Mouse (Mus musculus) hindbrain, embryonic 10.5 days (tissue): ENCODE measurements at regions not wholly inside any gene's neighbourhood (a gene's known extent, or its start where the extent isn't known, plus 50 kb on each side); places are given as distances from the start of the nearest gene placed in this dataset.

Experiments used
- DNase-seq: peaks from one replicate; pipeline ENCODE4 v3.0.0-alpha.2; 2017; ENCODE audit warnings: low spot score
- H3K27ac ChIP-seq: fragments of 300-500 bp; sonication (generic); 2 replicates; pipeline ENCODE4 v1.5.1; 2016; ENCODE audit warnings: mild to moderate bottlenecking, moderate library complexity
- H3K27me3 ChIP-seq: fragments of 300-500 bp; sonication (generic); 2 replicates; pipeline ENCODE4 v1.6.1; 2016; ENCODE audit warnings: mild to moderate bottlenecking; ENCODE audit not compliant: poor library complexity, insufficient read depth, severe bottlenecking
- H3K36me3 ChIP-seq: fragments of 300-500 bp; sonication (generic); 2 replicates; pipeline ENCODE4 v1.6.1; 2016; ENCODE audit warnings: mild to moderate bottlenecking, moderate library complexity
- H3K4me1 ChIP-seq: fragments of 300-500 bp; sonication (generic); replicated peaks from 2 replicates; pipeline ENCODE4 v1.6.1; 2016; ENCODE audit warnings: mild to moderate bottlenecking
- H3K4me3 ChIP-seq: fragments of 300-500 bp; sonication (generic); 2 replicates; pipeline ENCODE4 v1.5.1; 2016; ENCODE audit warnings: mild to moderate bottlenecking, moderate library complexity
- H3K9me3 ChIP-seq: fragments of 300-500 bp; sonication (generic); 2 replicates; pipeline ENCODE4 v1.6.1; 2016; ENCODE audit warnings: mild to moderate bottlenecking, moderate library complexity
- WGBS: fragments of 180-500 bp; shearing (Covaris S2); methylation state at CpG from one replicate; pipeline ENCODE4 v1.1.7; 2016; 5-methylcytosine and 5-hydroxymethylcytosine counted together

DNA sequence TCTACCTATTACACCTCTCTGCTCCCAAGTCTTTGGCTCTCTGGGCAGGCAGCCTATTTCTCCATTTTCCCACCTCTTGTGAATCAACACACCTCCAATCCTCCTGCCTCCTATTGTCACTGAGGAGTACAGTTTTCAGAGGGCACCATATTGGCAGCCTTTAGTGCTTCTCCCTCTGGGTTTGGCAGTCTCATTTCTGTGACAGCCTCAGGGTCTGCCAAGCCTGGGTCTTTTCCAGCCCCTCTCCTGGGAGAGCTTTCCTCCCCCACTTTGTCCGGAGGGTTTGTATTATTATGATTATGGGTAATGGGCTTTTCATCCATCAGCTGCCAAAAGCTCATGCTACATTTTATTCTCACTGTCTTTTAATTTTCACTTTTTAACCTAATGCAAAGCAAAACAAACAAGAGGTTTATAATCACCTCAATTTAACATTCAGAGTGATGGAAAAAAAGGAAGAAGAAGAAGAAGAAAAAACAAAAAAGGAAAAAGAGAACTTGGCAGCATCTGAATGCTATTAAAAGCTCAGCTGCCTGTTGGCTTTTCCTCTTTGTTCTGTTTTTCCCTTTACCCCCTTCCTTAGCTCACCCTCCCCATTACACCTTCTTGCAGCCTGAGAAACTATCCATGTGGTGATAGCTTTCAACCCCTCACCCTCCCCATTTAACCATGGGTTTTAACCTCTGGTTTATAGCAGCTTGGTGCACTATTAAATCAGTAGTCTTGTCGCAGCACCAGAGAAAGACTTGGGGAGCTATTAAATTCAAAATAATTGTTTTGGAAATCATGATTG, 790.5 kb upstream of the Cdh8 start:
- H3K4me1 ChIP-seq = no peaks in the 10 kb centered on the region
- H3K27ac ChIP-seq = no peak overlapping the region
- H3K36me3 ChIP-seq = no peaks in the 10 kb centered on the region
- 59% methylated on average over 2 of the region's 2 CpGs for whole genome bisulfite sequencing
- DNase-seq = peak; percentile 2
- H3K27me3 ChIP-seq = no peaks in the 10 kb centered on the region
- H3K9me3 ChIP-seq = no peaks in the 10 kb centered on the region
- no peak overlapping the region for H3K4me3 ChIP-seq

DNA sequence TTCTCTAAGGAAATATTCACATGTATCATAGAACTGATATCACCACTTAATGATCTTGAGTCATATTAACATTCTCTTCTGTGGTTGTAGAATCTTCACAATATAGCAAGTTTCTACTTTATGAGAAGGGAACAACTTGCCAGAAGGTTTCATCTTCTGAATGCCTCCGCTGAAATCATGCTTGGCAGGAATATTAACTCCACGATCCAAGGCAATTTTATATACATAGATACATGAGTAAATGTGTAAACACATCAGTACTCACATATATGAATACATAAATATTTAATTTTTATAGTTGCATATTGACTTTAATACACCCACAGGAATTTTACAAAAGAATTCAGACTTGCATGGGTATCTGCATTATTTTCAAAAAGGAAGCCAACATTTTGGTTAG, 777.0 kb upstream of the Cdh8 start:
- H3K4me1 ChIP-seq = no peaks in the 10 kb centered on the region
- no peak overlapping the region for H3K4me3 ChIP-seq
- H3K9me3 ChIP-seq = no peaks in the 10 kb centered on the region
- H3K27ac ChIP-seq = no peak overlapping the region
- WGBS = 91% methylated on average over 2 of the region's 2 CpGs
- DNase-seq = no peak
- H3K36me3 ChIP-seq = no peaks in the 10 kb centered on the region
- H3K27me3 ChIP-seq = no peaks in the 10 kb centered on the region

DNA sequence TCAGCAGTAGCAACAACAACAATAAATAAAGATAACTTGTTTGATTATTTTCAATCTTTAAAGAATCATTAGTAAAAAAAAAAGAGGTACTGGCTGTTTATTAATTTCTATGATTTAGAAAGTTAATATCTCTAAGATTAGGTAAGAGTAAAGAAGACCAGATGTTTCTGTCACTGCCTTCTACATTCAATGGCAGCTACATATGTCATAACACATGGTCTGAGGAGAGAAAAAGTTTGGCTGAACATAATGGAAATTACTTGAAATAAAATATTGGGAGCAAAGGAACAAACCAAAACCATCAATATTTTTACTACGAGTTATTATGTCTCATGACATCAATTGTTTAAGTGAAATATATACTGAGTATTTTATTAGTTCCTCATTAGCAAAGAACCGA, 774.4 kb upstream of the Cdh8 start:
- Histone ChIP-seq H3K4me3 (no peak overlapping the region), H3K36me3 (no peaks in the 10 kb centered on the region), H3K4me1 (no peaks in the 10 kb centered on the region), H3K27ac (no peak overlapping the region), H3K9me3 (no peaks in the 10 kb centered on the region), H3K27me3 (no peaks in the 10 kb centered on the region)
- WGBS = 93% methylated on average over 2 of the region's 2 CpGs
- DNase-seq = no peak

DNA sequence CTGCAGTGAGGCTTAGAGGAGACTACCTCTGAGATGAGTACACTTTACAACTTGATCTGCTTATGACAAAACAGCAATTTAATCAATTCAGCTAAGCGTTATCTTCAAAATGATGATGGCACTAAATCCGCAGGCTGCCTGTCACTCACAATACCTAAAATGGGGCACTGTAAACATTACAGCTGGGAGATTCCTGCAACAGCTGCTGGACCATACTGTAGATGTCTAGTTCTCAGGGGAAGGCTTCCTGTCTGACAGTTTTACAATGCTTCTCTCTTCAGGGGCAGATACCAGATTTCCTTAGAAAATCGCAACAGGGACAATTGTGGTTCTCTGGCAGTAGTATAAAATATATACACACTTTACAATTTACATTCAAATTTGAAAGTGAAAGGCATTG, 771.7 kb upstream of the Cdh8 start:
- Histone ChIP-seq H3K4me1 (no peaks in the 10 kb centered on the region), H3K27me3 (no peaks in the 10 kb centered on the region), H3K27ac (no peak overlapping the region), H3K4me3 (no peak overlapping the region), H3K9me3 (no peaks in the 10 kb centered on the region), H3K36me3 (no peaks in the 10 kb centered on the region)
- no peak for DNase-seq
- 85% methylated on average over 3 of the region's 3 CpGs for WGBS

DNA sequence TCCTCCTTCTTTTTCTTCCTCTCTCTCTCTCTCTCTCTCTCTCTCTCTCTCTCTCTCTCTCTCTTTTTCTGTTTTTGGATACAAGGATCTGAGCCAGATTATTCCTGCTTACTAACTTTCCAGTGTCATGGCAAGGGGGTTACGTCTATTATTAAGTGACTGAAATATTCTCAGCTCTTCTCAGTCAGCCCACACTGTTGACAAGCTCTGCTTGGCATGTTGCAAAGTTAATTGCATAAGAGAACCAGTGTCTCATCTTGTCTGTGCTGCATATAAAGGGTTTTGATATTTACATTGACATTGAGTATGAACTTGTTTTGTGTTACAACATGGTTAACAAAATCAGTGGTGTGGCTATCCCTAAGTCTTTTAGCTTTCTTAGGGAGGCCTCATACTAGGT, 760.2 kb upstream of the Cdh8 start:
- 93% methylated on average over 1 of the region's 1 CpGs for WGBS
- H3K36me3 ChIP-seq = no peaks in the 10 kb centered on the region
- H3K27ac ChIP-seq = no peak overlapping the region
- no peaks in the 10 kb centered on the region for H3K9me3 ChIP-seq
- H3K4me1 ChIP-seq = no peaks in the 10 kb centered on the region
- H3K4me3 ChIP-seq = no peak overlapping the region
- no peak for DNase-seq
- no peaks in the 10 kb centered on the region for H3K27me3 ChIP-seq

DNA sequence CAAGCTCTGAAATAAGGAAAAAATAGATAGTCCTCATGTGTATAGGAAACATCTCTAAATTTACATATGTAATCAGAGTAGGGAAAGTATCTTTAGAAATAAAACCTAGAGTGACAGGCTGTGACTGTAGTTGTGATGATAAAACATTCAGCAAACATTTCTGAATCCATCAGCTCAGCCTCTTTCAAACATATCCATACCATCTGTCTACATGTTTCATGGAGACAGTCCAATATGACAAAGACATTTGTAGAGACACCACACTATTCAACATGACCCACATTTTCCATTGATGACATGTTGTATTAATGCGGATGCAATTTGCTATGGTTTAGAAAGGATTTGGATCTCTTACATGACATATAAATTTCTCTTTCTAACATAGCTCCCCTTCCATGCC, 729.1 kb upstream of the Cdh8 start:
- H3K4me1 ChIP-seq = no peaks in the 10 kb centered on the region
- H3K27ac ChIP-seq = no peak overlapping the region
- no peak for DNase-seq
- WGBS = 97% methylated on average over 1 of the region's 1 CpGs
- H3K36me3 ChIP-seq = no peaks in the 10 kb centered on the region
- H3K4me3 ChIP-seq = no peak overlapping the region
- H3K9me3 ChIP-seq = no peaks in the 10 kb centered on the region
- H3K27me3 ChIP-seq = no peaks in the 10 kb centered on the region

DNA sequence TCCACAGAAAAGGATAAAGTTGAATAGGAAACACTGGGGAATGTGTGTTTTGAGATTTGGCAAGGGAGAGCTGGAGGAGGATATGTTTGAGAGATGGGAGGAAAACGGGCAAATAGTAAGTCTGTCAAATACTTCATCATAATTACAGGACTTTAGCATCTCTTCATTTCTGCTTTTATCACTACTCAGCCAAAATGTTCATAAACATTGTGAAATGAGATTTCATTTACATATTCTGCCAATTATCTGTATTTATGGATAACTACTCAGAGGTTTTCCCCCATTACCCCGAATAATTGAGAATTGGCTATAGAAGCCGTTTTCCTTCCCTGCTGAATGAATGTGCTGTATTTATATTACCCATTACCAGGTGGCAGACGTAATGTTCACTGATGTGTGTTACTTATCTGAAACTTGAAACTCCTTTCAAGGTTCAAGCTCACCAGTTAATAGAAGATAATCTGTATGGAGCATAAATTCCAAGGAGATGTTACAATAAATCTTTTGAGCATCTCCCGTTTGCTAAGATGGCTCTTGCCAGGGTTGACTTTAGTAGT, 727.9 kb upstream of the Cdh8 start:
- no peaks in the 10 kb centered on the region for H3K9me3 ChIP-seq
- no peaks in the 10 kb centered on the region for H3K27me3 ChIP-seq
- DNase-seq = no peak
- H3K27ac ChIP-seq = no peak overlapping the region
- no peaks in the 10 kb centered on the region for H3K36me3 ChIP-seq
- 87% methylated on average over 5 of the region's 5 CpGs for WGBS
- H3K4me3 ChIP-seq = no peak overlapping the region
- no peaks in the 10 kb centered on the region for H3K4me1 ChIP-seq

DNA sequence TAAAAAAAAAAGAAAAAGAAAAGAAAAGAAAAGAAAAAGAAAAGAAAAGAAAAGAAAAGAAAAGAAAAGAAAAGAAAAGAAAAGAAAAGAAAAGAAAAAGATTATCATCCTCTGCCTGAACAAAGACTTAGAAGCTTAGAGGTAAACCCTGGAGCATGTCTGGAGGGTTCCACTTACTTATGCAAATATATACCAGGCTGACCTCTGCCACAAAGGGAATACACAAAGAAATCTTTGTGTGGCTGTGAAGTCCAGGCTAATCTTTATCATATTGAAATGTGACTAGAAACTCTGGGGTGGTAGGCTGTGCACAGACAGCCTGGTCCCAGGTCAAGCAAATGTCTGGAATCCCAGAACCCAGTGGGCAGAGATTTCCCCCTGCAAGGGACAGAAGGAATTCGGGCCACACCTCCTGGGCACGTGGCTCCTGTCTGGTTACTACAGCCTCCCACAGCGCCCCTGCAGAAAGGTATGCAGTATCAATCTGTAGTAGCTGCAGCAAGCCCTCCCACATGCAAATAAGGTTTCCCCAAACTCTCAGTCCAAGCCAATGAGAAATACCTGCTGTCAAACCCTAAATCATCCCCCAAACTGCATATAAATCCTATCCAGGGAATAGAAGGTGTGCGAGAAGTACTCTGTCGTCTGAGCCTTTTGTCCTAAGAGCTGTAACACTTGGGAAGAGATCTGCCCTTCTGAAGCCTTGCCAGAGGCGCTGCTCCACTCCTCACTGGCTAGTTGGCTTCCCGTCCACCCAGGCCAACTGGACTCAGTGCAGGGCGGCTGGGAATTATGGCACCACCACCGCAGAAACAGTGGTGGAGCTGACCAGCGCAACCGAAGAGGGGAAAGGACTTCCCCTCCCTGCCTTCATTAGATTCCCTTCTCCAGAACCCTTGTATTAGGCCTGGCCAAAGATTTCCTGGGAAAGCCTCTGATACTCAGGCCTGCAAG, 688.4 kb upstream of the Cdh8 start:
- Histone ChIP-seq H3K4me3 (no peak overlapping the region), H3K27ac (peak overlapping the region; percentile 75), H3K36me3 (no peaks in the 10 kb centered on the region), H3K9me3 (no peaks in the 10 kb centered on the region), H3K4me1 (peaks cover 7% of the 10 kb centered on the region), H3K27me3 (no peaks in the 10 kb centered on the region)
- peak; percentile 67 for DNase-seq
- 43% methylated on average over 11 of the region's 11 CpGs for WGBS

DNA sequence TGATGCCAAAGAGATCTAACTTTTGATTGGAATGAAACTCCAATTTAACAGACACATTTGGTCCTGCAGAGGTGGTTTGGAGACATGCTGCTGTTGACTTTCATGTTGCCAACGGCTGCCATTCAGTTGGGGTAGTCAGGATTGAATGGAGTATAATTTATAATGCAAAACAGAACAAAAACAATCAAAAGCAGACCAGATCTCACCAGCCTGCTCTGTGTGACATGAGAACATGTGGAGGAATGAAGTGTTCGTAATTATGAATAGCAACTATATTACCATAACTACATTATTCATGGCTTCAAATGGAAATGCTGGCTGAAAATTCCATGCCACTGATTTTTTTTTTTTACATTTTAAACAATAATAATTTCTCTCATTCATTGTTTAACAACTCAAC, 685.7 kb upstream of the Cdh8 start:
- Histone ChIP-seq H3K9me3 (no peaks in the 10 kb centered on the region), H3K4me1 (peaks cover 7% of the 10 kb centered on the region), H3K4me3 (no peak overlapping the region), H3K27me3 (no peaks in the 10 kb centered on the region), H3K27ac (no peak overlapping the region), H3K36me3 (no peaks in the 10 kb centered on the region)
- 62% methylated on average over 2 of the region's 2 CpGs for whole genome bisulfite sequencing
- DNase-seq = no peak

DNA sequence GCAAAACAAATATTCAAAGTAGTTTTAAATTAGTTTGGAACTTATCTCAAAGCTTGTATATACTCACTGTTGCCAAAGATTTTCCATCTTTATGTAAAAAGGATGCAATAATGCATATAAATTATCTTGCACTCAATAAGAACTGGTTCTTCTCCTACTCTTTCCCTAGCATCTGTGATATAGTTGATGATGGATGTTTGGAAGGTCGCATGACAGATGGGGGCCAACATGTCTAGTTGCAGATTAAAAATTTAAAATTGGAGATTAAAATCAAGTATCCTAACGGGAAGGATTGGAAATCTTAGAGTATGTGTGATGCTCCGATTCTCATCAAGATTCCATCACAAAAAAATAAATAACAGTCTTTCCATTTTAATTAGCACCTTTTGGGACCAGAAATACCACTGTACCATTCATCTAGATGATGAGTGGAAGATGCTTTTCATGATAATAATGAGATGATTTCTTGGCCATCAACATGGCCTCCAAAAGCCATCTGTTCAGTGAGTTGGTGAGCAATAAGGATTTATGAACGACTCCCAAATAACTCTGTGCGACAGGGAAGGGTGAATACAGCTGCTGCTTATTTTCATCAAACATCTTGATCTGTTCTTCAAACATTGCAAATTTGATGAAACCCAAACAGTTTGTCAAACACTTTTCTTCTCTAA, 655.9 kb upstream of the Cdh8 start:
- H3K9me3 ChIP-seq = no peaks in the 10 kb centered on the region
- 88% methylated on average over 5 of the region's 5 CpGs for WGBS
- no peak for DNase-seq
- H3K36me3 ChIP-seq = no peaks in the 10 kb centered on the region
- H3K27me3 ChIP-seq = no peaks in the 10 kb centered on the region
- no peaks in the 10 kb centered on the region for H3K4me1 ChIP-seq
- no peak overlapping the region for H3K27ac ChIP-seq
- H3K4me3 ChIP-seq = no peak overlapping the region

DNA sequence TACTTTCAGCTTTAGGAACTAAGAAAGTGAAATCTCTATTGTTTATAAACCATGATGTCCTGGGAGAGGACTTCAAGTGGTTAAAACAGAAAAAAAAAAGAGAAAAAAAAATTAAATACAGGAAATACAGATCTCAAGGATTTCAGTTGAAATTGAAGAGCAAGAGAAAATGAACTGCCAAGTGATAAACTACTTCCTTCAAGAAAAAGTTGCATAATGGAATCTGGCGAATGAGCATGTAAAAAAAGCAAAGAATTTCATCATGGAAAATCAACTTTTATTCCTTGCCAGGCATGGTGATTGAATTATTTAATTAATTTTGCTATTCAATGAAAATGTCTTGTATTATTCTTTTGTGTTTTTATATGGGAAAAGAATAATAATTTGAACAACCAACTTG, 653.5 kb upstream of the Cdh8 start:
- Histone ChIP-seq H3K27me3 (no peaks in the 10 kb centered on the region), H3K4me1 (no peaks in the 10 kb centered on the region), H3K27ac (no peak overlapping the region), H3K9me3 (no peaks in the 10 kb centered on the region), H3K4me3 (no peak overlapping the region), H3K36me3 (no peaks in the 10 kb centered on the region)
- no peak for DNase-seq
- WGBS = 86% methylated on average over 1 of the region's 1 CpGs

DNA sequence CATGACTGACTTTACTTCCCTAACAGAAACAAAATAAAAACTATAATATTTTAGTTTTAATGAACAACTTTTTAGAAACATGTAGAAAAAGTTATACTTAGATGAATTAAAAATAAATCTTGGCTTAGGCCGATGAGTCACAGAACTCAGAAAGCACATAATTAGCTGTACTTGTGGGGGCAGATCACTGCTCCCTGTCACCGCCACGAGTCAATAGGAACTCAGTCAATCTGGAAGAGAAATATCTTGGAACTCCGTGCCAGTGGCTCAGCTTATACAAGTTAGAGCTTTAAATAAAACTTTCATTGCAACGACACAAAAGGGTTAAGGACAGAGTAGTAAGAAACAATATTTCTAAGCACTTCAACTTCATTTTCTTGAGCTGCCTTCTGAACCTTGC, 622.7 kb upstream of the Cdh8 start:
- Histone ChIP-seq H3K27me3 (no peaks in the 10 kb centered on the region), H3K9me3 (no peaks in the 10 kb centered on the region), H3K36me3 (no peaks in the 10 kb centered on the region), H3K27ac (no peak overlapping the region), H3K4me3 (no peak overlapping the region), H3K4me1 (no peaks in the 10 kb centered on the region)
- WGBS = 81% methylated on average over 5 of the region's 5 CpGs
- DNase-seq = no peak

DNA sequence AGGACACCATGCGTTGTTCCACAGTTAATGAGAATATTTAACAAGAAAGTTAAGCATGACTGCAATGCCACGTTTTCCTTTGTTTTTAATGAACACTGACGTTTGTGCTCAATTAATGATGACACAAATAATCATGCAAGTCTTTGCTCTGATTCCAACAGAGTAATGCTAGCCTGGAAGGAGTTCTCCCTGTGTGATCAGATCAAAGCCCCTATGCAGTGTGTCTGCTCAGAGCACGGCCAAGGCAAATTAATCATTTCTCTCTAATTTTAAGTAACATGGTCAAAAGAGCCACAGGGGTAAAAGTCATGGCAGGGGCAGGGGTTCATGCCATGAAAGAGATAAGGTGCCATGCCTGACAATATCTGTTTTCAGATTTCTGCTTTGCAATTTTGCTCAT, 618.2 kb upstream of the Cdh8 start:
- H3K9me3 ChIP-seq = no peaks in the 10 kb centered on the region
- H3K27me3 ChIP-seq = no peaks in the 10 kb centered on the region
- H3K27ac ChIP-seq = no peak overlapping the region
- H3K36me3 ChIP-seq = no peaks in the 10 kb centered on the region
- 75% methylated on average over 4 of the region's 4 CpGs for WGBS
- no peak overlapping the region for H3K4me3 ChIP-seq
- DNase-seq = no peak
- no peaks in the 10 kb centered on the region for H3K4me1 ChIP-seq
